Mouse (Mus musculus) spleen, adult 2 months (tissue): ENCODE data around the gene Zswim7. TPM values are rescaled to one million over a fixed set of nuclear protein-coding genes. Genes with fewer than 3 reads are reported as not detected.
A peak's percentile ranks its signal among the peaks of the same experiment; 100 is the strongest.
"Not testable (repeated sequence)": the region's sequence is repeated elsewhere in the genome, so short reads cannot be mapped to it uniquely, and the experiment has no call there.

ENCODE experiments used
- DNase-seq, 2 experiments: peaks; one replicate each; pipeline versions ENCODE4 v3.0.0 to v3.0.0-alpha.2; 2012 to 2021; ENCODE audit warnings: low spot score in 2 of 2, low read depth in 1 of 2
- H3K27ac ChIP-seq: fragments of 200-500 bp; 2 replicates; pipeline ENCODE4 v1.5.1; 2012; ENCODE audit warnings: low read length, inconsistent platforms; ENCODE audit not compliant: insufficient read depth
- H3K27me3 ChIP-seq: fragments of 200-500 bp; 2 replicates; pipeline ENCODE4 v1.6.1; 2012; ENCODE audit warnings: mild to moderate bottlenecking, moderate library complexity, low read length, inconsistent platforms; ENCODE audit not compliant: control insufficient read depth, insufficient read depth
- H3K36me3 ChIP-seq: fragments of 200-500 bp; 2 replicates; pipeline ENCODE4 v1.6.1; 2012; ENCODE audit warnings: mild to moderate bottlenecking, low read length, inconsistent platforms; ENCODE audit not compliant: control insufficient read depth, insufficient read depth
- H3K4me1 ChIP-seq: fragments of 200-500 bp; 2 replicates; pipeline ENCODE4 v1.6.1; 2011; ENCODE audit warnings: inconsistent platforms; ENCODE audit not compliant: control insufficient read depth, insufficient read depth, insufficient read length
- H3K4me3 ChIP-seq: fragments of 200-500 bp; 2 replicates; pipeline ENCODE4 v1.5.1; 2011; ENCODE audit warnings: mild to moderate bottlenecking, inconsistent platforms; ENCODE audit not compliant: insufficient read depth, insufficient read length; ENCODE audit errors: extremely low read depth
- CTCF ChIP-seq: fragments of 200-500 bp; IDR thresholded peaks from 2 replicates; pipeline ENCODE4 v1.5.1; 2011; ENCODE audit warnings: mild to moderate bottlenecking, inconsistent platforms; ENCODE audit not compliant: insufficient read depth, insufficient read length, insufficient replicate concordance; ENCODE audit errors: extremely low read depth
- POLR2A ChIP-seq: fragments of 200-500 bp; IDR thresholded peaks from 2 replicates; pipeline ENCODE4 v1.6.1; 2011; ENCODE audit warnings: low read depth, low read length, inconsistent platforms
- WGBS: fragments of 180-500 bp; shearing (Covaris S2); methylation state at CpG from one replicate; pipeline ENCODE4 v1.1.7; 2018; 5-methylcytosine and 5-hydroxymethylcytosine counted together
- polyA plus RNA-seq: library from polyadenylated mRNA; depleted of rRNA; stranded (reverse); fragments of >200 nt; gene quantifications from 2 replicates; pipeline ENCODE4 v1.2.3, GENCODE M21; 2012

Zswim7 gene
- polyA plus RNA-seq, 1 experiment: 4.4 TPM

GRCm38 (mm10) chr11:62298883-62299282, 17.7 kb upstream of the Zswim7 start:
- Histone ChIP-seq H3K4me1 (no peaks in the 10 kb centered on the region), H3K36me3 (peaks cover 4% of the 10 kb centered on the region; the same call in 1 of the 2 replicates), H3K27me3 (no peaks in the 10 kb centered on the region), H3K27ac (no peak overlapping the region), H3K4me3 (no peak overlapping the region)
- DNase-seq: no peak
- TF ChIP-seq POLR2A (no peak), CTCF (no peak)
- 94% methylated on average over 6 of the region's 6 CpGs for WGBS

GRCm38 (mm10) chr11:62294121-62294520, 12.9 kb upstream of the Zswim7 start:
- WGBS: 98% methylated on average over 2 of the region's 2 CpGs
- no peaks in the 10 kb centered on the region for H3K27me3 ChIP-seq
- DNase-seq: no peak
- H3K36me3 ChIP-seq: peaks cover 2% of the 10 kb centered on the region; the same call in 1 of the 2 replicates
- TF ChIP-seq CTCF (no peak), POLR2A (no peak)
- no peaks in the 10 kb centered on the region for H3K4me1 ChIP-seq
- no peak overlapping the region for H3K4me3 ChIP-seq
- no peak overlapping the region for H3K27ac ChIP-seq

- H3K27me3 ChIP-seq: no peaks in the 10 kb centered on the region
- no peak overlapping the region for H3K4me3 ChIP-seq
- no peak overlapping the region for H3K27ac ChIP-seq
- H3K4me1 ChIP-seq: no peaks in the 10 kb centered on the region
- no peak for TF ChIP-seq POLR2A
- no peak for TF ChIP-seq CTCF
- DNase-seq: no peak
- no peaks in the 10 kb centered on the region for H3K36me3 ChIP-seq
- WGBS: 93% methylated on average over 1 of the region's 1 CpGs
Observed at GRCm38 (mm10) chr11:62287700-62288099, 6.5 kb upstream of the Zswim7 start.

GRCm38 (mm10) chr11:62285020-62285419, 3.8 kb upstream of the Zswim7 start:
- H3K36me3 ChIP-seq: no peaks in the 10 kb centered on the region
- no peak for DNase-seq
- no peak overlapping the region for H3K4me3 ChIP-seq
- no peak overlapping the region for H3K27ac ChIP-seq
- no peaks in the 10 kb centered on the region; the same call in 1 of the 2 replicates for H3K4me1 ChIP-seq
- no peaks in the 10 kb centered on the region for H3K27me3 ChIP-seq
- TF ChIP-seq CTCF (no peak), POLR2A (no peak)
- WGBS: 71% methylated on average over 8 of the region's 8 CpGs

GRCm38 (mm10) chr11:62284020-62284419, 2.8 kb upstream of the Zswim7 start:
- not testable (repeated sequence) for H3K27ac ChIP-seq

GRCm38 (mm10) chr11:62281601-62281997, 424 bp upstream of the Zswim7 start:
- DNase-seq: no peak
- H3K4me1 ChIP-seq: no peaks in the 10 kb centered on the region; the same call in 1 of the 2 replicates
- under 1% methylated on average over 44 of the region's 57 CpGs for WGBS
- H3K27ac ChIP-seq: peak overlapping the region; percentile 84
- peak overlapping the region; percentile 84 for H3K4me3 ChIP-seq
- H3K27me3 ChIP-seq: no peaks in the 10 kb centered on the region
- TF ChIP-seq CTCF: no peak
- TF ChIP-seq POLR2A: no peak
- no peaks in the 10 kb centered on the region for H3K36me3 ChIP-seq

More at GRCm38 (mm10) chr11:62284020-62284419, 2.8 kb upstream of the Zswim7 start:
- H3K4me3 ChIP-seq, H3K4me1 ChIP-seq, H3K27me3 ChIP-seq, H3K36me3 ChIP-seq, DNase-seq: not testable (repeated sequence)
- 75% methylated on average over 3 of the region's 3 CpGs for WGBS

GRCm38 (mm10) chr11:62278027-62278426, 3.1 kb downstream of the Zswim7 start:
- H3K27ac ChIP-seq: no peak overlapping the region
- 26% methylated on average over 5 of the region's 5 CpGs for WGBS
- no peaks in the 10 kb centered on the region; the same call in 1 of the 2 replicates for H3K4me1 ChIP-seq
- no peak for TF ChIP-seq POLR2A
- peak; percentile 35; the same call in 1 of the 2 replicates for TF ChIP-seq CTCF
- no peaks in the 10 kb centered on the region for H3K27me3 ChIP-seq
- H3K4me3 ChIP-seq: no peak overlapping the region
- no peaks in the 10 kb centered on the region for H3K36me3 ChIP-seq
- DNase-seq: peak; percentile 8 to 40
